Mouse (Mus musculus) mouse embryonic stem cell (cell line): Measurements from ENCODE around the gene Ppp1r9b.

ENCODE experiments used
- in situ Hi-C, 2 experiments: fragments of 300-500 bp; cut with MboI; formaldehyde crosslinking; loops; 1 replicate in 1 of 2; 3 replicates in 1 of 2; pipeline ENCODE4 v1.14.3; 2019 to 2020; ENCODE audit warnings: low sequenced_read_pairs in 2 of 2, low pct_unique_long_range_greater_than_20kb in 1 of 2, mixed read lengths in 1 of 2; ENCODE audit not compliant: unreplicated experiment in 1 of 2

Gene Ppp1r9b

DNA sequence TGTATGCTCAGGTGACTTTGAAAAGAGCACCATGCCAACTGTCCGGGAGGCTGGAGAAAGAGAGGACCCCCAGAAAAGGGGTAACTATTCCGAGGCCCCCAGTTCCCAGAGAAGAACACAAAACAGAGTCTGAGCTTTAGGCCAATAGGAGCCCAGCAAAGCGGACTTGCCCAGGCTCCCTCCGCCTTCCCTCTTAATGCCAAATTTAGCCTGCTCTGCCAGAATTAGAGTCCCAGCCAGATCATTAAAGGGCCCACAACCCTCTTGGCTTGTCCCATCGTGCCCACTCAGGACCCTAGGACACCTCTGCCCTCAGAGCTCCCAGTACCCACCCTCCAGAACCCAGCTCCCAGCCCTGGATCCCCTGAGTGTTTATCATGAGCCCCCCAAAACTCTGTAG lies 17.9 kb upstream of the Ppp1r9b start:
- in situ Hi-C loops = loop anchor here in 1 of 2 experiments (5.0 kb wide), 1 partner anchor 36 kb away; the partner anchor contains the start of gene Col1a1

DNA sequence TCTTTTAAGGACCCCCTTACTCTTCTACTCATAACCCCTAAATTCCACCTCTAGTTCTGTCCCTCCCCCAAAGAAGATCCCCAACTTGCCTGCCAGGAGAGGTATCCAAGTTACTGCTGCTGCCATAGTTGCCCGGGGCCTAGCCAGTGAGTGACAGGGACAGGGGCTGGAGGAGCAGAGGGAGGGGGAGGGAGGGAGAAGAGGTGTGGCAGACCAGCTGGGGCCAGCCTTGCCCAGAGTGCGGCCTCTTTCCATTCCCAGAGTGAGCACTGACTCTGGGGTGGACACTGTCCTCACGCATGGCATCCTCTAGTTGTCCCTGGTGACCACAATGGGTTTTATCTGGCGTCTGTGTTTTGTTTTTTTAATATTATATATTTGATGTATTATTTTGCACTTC lies 17.5 kb upstream of the Ppp1r9b start:
- in situ Hi-C loops = loop anchor here in 1 of 2 experiments (5.0 kb wide), 1 partner anchor 36 kb away; the partner anchor contains the start of gene Col1a1

DNA sequence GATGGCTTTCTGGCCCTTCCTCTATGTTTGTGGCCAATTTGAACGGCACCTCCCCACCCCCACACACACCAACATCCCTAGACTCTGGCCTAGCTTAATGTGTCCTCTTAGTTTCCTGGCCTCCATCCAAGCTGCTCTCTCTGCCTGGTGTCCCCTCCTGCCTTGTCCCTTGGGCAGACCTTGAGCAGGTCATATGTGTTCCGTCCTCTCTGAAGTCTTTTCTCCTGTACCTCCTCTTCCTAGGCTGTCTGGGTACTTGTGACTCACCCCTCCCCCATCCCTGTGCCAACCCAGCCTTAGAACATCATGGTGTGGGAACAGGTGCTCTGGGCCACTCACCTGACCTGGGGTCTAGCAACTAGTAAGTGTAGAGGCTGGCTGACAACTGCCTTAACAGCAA lies 15.9 kb upstream of the Ppp1r9b start:
- in situ Hi-C loops = loop anchor here in 1 of 2 experiments (5.0 kb wide), 1 partner anchor 38 kb away; the partner anchor contains the start of gene Col1a1

DNA sequence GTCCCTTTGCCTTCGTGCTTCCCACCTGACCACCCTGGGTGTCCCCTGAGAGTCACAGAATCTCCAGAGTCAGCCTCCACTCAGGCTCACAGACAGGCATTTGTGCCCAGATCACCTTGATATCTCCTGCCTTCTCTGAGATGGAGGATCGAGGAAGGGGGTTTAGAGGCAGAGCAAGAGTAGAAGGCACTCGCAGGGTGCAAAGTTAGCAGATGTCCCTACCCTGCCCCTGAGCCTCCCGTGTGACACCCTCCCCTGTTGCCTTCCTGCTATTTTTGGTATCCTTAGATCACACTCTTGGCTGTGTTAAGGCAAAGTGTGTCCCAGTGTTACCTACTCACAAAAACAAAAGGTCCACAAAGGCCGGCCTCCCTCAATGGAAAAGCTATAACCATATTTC lies 14.6 kb upstream of the Ppp1r9b start, which contains the start of gene Sgca:
TSS of gene Sgca (minus strand) at position 129 of the 400 bp plus-strand sequence.
- in situ Hi-C loops = no loop called here

DNA sequence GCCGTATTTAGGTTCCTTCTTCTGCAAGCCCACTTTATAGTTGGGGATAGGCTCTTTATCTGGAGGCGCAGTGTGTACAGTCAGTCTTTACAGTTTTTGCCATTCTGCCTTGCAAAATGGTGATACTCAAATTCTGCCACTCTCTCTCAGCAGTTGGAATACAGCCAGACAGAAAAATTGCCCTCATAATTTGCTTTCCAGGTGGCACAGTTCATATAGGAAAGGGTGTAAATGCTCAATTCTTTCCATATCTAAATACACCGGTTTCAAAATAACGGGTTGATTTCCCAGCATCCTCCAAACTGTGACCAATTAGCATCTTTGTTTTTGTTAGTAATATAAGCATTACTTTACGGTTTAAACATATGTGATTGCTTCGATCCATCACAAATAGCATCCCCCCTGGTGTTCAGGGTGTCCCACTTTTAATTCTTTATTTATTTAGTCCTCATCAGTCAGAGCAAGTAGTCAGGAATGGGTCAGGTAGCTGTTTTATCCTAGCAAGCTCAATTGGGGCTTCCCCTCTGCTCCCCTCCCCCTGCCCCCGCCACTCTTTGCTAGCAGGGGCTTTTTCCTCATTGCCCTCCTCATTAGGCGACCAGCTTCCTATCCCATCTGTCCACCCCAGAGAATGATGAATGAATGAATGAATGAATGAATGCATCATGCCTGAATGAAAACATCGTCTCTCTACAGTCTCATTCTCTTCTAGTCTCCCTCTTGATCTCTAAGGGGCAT lies 12.5 kb upstream of the Ppp1r9b start:
- in situ Hi-C loops = no loop called here

DNA sequence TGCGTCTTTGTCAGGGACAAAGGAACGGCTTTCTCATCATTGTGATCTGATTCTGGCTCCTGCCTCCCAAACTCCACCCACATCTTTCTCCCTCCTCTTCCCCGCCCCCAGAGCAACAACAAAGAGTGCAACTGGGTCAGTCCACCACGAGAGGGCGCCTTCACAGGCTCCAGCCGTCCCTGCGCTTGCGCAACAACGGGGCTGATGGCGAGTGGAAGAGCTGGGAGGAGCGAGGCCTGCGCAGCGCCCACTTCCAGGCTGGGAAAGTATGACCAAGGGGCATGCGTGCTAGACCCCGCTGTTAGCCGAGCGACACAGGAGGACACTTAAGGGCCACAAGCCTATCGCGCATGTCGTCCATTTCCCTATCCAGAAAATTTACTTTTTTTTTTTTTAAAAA lies 11.9 kb upstream of the Ppp1r9b start:
- in situ Hi-C loops = no loop called here

DNA sequence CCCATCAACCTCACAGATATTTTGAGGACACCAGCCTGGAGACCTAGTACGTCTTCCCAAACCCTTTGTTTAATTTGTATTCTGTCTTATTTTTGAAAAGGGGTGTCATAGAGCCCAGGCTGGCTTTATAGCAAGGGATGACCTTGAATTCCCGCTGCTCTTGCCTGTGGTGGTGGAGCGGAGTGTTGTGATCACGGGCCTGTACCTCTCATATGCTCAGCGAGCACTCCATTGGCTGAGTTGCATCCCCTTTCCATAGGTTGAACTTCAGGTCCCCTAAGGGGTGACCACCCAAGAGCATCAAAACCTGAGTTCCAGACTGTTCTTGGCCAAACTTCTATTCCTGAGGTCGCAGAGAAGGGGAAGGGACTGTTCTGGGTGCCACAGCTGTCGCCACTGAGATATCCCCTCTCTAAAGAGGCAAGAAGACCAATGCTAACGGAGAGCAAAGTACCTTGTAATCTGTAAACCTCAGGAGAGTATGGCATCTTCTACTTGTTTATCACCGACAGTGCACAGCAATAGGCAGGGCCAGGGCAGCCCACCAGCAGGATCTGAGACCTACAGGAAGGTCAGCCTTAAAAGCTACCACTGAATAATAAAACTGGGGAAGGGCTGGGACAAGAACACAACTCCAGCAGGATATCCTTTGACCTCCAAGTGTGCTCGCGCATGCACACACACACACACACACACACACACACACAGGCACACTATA lies 11.2 kb upstream of the Ppp1r9b start:
- in situ Hi-C loops = no loop called here

DNA sequence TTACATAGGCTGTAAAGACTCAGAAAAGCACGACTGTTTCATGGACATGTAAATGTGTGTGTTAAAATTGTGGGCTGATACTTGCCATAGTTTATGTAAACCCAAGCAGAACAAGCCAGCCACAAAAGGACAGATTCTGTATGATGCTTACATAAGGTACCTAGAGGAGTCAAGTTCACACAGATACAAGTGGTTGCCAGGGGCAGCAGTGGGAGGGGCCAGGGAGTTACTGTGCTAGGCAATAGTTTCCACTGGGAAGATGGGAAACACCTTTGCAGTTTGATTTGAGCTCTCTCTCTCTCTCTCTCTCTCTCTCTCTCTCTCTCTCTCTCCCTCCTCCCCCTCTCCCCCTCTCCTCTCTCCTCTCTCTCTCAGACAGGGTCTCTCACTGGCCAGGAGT lies 5.7 kb upstream of the Ppp1r9b start:
- in situ Hi-C loops = no loop called here

DNA sequence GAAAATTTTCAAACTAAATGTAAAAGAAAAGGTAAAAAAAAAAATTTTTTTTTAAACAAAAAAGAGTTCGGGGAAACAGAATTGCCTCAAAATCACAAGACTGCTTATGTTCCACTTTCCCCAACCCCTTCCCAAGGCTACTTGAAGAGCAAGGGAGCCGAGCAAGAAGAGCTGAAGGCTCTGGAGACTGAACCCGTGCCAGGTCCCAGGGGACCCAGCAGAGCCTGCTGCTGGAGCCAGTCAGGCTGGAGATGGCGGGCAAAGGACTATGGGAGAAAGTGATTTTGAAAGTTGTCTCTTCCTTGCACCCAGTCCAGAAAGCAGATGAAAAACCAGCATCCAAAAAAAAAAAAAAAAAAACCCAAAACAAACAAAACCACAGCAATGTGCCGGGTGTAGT lies 5.0 kb upstream of the Ppp1r9b start:
- in situ Hi-C loops = no loop called here

DNA sequence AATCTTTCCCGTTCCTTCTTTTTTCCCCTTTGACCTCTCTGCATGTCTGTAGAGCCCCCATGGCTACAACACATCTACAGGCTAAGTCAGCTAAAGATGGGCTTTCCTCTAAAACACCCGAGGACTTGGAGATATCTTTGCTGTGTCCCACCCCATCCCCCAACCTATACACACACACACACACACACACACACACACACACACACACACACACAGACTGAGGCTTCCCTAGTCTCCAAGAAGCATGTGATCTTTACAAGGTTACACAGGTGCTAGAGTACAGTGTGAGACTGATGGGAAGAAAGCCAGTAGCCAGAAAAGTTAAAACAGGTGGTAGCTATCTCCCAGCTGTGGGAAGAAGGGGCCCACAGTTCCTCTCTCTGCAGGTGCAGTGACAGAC lies 4.4 kb upstream of the Ppp1r9b start:
- in situ Hi-C loops = no loop called here

DNA sequence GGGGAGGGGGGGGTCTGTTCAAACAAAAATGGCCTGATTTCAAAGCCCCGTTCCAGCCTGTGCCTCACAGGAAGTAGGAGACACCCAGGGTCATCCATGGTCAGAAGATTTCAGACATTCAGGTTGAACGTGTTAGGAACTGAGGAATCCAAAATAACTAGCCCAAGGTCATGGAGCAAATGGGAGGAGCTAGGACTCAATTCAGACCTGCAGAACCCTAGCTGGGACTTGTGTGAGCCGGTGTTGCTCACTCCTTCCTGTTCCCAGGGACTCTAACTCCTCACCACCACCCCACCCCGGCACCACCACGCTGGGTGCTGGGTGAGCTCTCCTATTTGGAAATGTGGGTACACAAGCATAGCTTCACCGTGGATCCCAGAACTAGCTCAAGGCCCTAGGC lies 3.5 kb upstream of the Ppp1r9b start:
- in situ Hi-C loops = no loop called here

DNA sequence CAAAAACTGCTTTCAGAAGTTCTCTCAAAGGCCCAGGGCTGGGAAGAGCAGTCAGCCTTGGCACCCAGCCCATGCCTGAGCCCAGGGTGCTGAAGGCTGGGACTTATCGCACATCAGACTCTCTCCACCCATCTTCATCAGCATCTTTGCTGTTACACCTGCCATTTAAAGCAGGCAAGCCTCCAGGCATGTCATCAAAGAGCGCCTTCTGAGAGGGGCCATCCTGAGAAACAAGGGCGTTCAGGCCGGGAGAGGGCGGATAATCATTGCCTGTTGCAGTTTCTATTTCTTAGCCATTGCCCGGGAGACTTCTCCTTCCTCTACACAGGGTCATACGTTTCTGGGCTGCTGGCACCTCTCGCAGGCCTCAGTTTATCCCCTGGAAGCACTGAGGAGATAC lies 3.0 kb upstream of the Ppp1r9b start:
- in situ Hi-C loops = no loop called here

DNA sequence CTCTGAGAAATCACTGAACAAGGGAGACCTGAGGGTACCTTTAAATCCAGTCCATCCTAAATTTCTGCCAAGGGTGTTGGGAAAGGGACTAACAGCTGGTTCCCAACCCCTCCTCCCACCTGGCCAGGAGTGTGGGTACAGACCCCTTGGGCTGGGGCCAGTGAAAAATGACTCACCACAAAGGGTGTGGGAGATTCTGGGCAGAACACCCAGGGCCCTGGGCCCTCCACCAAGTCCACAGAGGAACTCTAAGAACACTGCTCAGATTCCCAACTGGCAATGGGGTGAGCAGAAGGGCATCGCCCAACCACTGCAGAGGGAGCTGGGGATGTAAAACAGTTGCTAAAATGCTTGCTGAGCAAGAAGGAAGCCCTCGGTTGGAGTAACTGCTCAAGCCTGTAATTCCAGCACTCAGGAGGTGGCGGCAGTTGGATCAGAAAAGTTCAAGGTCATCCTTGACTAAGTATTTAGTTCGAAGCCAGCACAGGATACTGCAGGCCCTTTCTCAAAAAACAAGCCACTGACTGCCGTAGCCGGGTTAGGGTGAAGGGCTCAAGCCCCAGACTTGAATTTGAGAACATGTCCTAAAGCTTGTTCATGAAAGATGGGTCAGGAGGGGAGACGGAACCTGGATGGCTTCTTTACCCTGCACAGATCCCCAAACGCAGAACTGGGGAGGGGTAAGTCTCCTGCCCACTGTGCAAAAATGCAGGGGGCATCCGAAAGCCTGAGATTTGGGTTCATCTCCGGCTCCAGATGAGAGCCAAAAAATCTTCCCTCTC lies 1.9 kb upstream of the Ppp1r9b start:
- in situ Hi-C loops = no loop called here

DNA sequence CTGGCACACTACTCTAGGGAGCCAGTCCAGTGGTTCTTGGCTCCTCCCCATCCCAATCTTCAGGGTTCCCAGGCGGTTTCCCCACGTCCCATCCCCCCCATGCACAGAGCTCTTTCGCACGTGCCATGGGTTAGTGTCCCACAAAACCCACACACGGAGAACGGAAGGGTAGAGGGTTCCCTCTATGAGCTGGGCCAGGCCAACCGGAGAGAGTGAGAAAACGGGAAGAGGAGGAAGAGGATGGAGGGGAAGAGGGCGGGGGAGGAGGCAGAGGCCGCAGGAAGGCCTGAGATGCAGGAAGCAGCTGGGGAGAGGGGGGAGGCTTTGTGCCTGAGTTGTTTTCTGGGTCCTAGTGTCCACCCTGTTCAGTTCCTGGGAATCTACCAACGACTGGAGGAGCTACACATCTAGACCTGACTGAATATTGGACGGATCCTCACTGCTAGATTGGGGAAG lies 1.2 kb upstream of the Ppp1r9b start:
- in situ Hi-C loops = no loop called here

DNA sequence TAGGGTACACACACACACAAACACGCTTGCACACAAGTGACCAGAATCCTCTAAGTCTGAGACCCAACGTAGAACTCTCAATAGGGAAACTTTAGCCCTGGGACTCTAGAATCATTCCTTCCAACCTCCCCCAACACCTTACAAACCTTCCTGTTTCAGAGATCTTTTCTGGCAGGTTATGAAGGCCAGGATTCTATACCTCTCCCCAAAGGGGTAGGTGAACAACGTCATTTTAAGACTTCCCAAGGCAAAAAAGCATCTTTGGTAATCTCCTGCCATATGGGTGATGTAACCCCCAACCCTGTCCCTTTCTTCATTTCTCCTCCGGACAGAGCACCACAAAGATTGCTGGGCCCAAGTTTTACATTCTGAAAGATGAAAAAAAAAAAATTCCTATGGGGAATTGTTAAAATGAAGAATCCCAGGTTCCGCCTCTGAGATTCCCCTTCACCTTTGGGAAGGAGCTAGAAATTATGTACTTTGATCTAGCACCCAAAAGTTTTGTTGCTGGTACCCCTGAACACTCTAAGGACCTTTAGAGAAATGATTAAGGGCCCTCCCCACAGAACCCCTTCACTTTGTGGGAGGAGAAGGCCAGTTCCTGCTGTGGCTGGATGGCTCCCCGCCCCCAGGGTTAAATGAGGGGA lies 610 bp upstream of the Ppp1r9b start:
- in situ Hi-C loops = no loop called here

DNA sequence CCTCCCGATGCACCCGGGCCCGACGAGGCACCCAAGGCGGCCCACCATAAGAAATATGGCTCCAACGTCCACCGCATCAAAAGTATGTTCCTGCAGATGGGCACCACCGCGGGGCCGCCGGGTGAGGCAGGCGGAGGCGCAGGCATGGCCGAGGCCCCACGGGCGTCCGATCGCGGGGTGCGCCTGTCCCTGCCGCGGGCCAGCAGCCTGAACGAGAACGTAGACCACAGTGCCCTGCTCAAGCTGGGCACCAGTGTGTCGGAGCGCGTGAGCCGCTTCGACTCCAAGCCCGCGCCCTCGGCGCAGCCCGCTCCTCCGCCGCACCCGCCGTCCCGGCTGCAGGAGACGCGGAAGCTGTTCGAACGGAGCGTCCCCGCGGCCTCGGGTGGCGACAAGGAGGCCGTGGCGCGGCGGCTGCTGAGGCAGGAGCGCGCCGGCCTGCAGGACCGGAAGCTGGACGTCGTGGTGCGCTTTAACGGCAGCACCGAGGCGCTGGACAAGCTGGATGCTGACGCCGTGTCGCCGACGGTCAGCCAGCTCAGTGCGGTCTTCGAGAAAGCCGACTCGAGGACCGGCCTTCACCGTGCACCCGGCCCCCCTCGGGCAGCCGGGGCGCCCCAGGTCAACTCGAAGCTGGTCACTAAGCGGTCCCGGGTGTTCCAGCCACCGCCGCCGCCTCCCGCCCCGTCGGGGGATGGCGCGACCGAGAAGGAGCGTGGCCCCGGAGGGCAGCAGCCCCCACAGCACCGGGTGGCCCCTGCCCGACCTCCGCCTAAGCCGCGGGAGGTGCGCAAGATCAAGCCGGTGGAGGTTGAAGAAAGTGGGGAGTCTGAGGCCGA lies 1.0 kb downstream of the Ppp1r9b start:
- in situ Hi-C loops = no loop called here

DNA sequence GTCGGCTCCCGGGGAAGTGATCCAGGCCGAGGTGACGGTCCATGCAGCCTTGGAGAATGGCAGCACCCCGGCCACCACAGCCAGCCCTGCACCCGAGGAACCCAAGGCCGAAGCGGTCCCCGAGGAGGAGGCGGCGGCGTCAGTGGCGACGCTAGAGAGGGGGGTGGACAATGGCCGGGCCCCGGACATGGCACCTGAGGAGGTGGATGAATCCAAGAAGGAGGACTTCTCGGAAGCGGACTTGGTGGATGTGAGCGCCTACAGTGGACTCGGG lies 1.6 kb downstream of the Ppp1r9b start:
- in situ Hi-C loops = no loop called here
